In genomic region chr3:121469185-121469975, GRCm38 (mm10) we compare ENCODE assay signal across 8 mouse cellular contexts. TPM values are rescaled to one million over a fixed set of nuclear protein-coding genes. Genes with fewer than 3 reads are reported as not detected.
DNase-seq lines count a peak whose midpoint lies in the region; ATAC-seq and TF ChIP-seq lines count a peak whose summit lies in the region.

No protein-coding gene starts in this region.

- DNase-seq in heart, adult 11 months, result peak; percentile 92
- DNase-seq in heart, postnatal 36 days, result no peak
- DNase-seq in Muller cell, postnatal 12 days (ENCODE audit: inconsistent ontology term), result peak; percentile 94
- peak; percentile 52 for DNase-seq in stomach, postnatal 0 days (ENCODE audit: low spot score)
- no peak for DNase-seq in thymus, adult 2 months

- peaks cover 17% of the 10 kb centered on the region for H3K4me1 ChIP-seq in forebrain, embryonic 16.5 days (replicated peaks; ENCODE audit: control insufficient read depth, insufficient read depth, low read length)
- H3K4me1 ChIP-seq in intestine, embryonic 15.5 days (replicated peaks), result peaks cover 7% of the 10 kb centered on the region
- 0 out of 2 replicates have a peak, but pooled peaks cover 3% of the 10 kb centered on the region for H3K4me1 ChIP-seq in stomach, postnatal 0 days (replicated peaks; ENCODE audit: control insufficient read depth, insufficient read depth)
- H3K4me1 ChIP-seq in thymus, adult 2 months (replicated peaks; ENCODE audit: control insufficient read depth, insufficient read depth, low read length), result peaks cover 22% of the 10 kb centered on the region

- H3K27ac ChIP-seq in forebrain, embryonic 16.5 days (ENCODE audit: low read length), result no peak overlapping the region
- peak overlapping the region; percentile 78 for H3K27ac ChIP-seq in intestine, embryonic 15.5 days
- peak overlapping the region; percentile 86 for H3K27ac ChIP-seq in stomach, postnatal 0 days (replicated peaks)
- H3K27ac ChIP-seq in thymus, adult 2 months (ENCODE audit: control insufficient read depth, insufficient read depth, low read length), result no peak overlapping the region; the same call in 1 of the 2 replicates

- 5% methylated on average over 13 of the region's 13 CpGs for WGBS in forebrain, embryonic 16.5 days
- WGBS in intestine, embryonic 15.5 days, result 2% methylated on average over 13 of the region's 13 CpGs
- WGBS in stomach, postnatal 0 days, result 3% methylated on average over 13 of the region's 13 CpGs
- WGBS in thymus, adult 2 months, result 20% methylated on average over 13 of the region's 13 CpGs

- no peak overlapping the region for H3K4me3 ChIP-seq in forebrain, embryonic 16.5 days (replicated peaks; ENCODE audit: low read length)
- H3K4me3 ChIP-seq in intestine, embryonic 15.5 days (replicated peaks), result no peak overlapping the region
- no peak overlapping the region for H3K4me3 ChIP-seq in stomach, postnatal 0 days (ENCODE audit: low read depth, low read length)
- H3K4me3 ChIP-seq in thymus, adult 2 months (ENCODE audit: control insufficient read depth, insufficient read depth, low read length), result no peak overlapping the region

- no peak for TF ChIP-seq CTCF in stomach, postnatal 0 days (IDR thresholded peaks at IDR 0.05; ENCODE audit: low read depth)
- TF ChIP-seq CTCF in thymus, adult 2 months (IDR thresholded peaks at IDR 0.05; ENCODE audit: borderline replicate concordance, control insufficient read depth, extremely low read depth, insufficient read depth, low read length, poor library complexity), result no peak

- peak; percentile 75 for ATAC-seq in forebrain, embryonic 16.5 days
- ATAC-seq in intestine, embryonic 15.5 days, result peak; percentile 83
- ATAC-seq in megakaryocyte progenitor cell, adult 5-6 weeks (replicated peaks; ENCODE audit: poor library complexity), result peak; percentile 21
- ATAC-seq in stomach, postnatal 0 days (ENCODE audit: low FRiP score, low TSS enrichment), result peak; percentile 72

- no peaks in the 10 kb centered on the region for H3K36me3 ChIP-seq in forebrain, embryonic 16.5 days (ENCODE audit: control insufficient read depth, insufficient read depth)
- no peaks in the 10 kb centered on the region for H3K36me3 ChIP-seq in intestine, embryonic 15.5 days
- peaks cover 2% of the 10 kb centered on the region; the same call in 1 of the 2 replicates for H3K36me3 ChIP-seq in stomach, postnatal 0 days (ENCODE audit: control insufficient read depth, insufficient read depth, low read length)
- H3K36me3 ChIP-seq in thymus, adult 2 months (ENCODE audit: control insufficient read depth, insufficient read depth, low read length), result no peaks in the 10 kb centered on the region

- no peaks in the 10 kb centered on the region for H3K27me3 ChIP-seq in forebrain, embryonic 16.5 days (replicated peaks; ENCODE audit: control insufficient read depth, insufficient read depth, low read length)
- H3K27me3 ChIP-seq in intestine, embryonic 15.5 days (replicated peaks), result no peaks in the 10 kb centered on the region
- no peaks in the 10 kb centered on the region for H3K27me3 ChIP-seq in stomach, postnatal 0 days (ENCODE audit: control insufficient read depth, insufficient read depth, low read length)
- H3K27me3 ChIP-seq in thymus, adult 2 months (ENCODE audit: control insufficient read depth, insufficient read depth, low read length), result no peaks in the 10 kb centered on the region

- no peak for TF ChIP-seq EP300 in stomach, postnatal 0 days (optimal IDR thresholded peaks at IDR 0.05)

- H3K9me3 ChIP-seq in forebrain, embryonic 16.5 days (ENCODE audit: control insufficient read depth, low read length), result no peaks in the 10 kb centered on the region
- H3K9me3 ChIP-seq in intestine, embryonic 15.5 days, result no peaks in the 10 kb centered on the region
- H3K9me3 ChIP-seq in stomach, postnatal 0 days (ENCODE audit: control insufficient read depth, low read length), result no peaks in the 10 kb centered on the region

- H3K9ac ChIP-seq in forebrain, embryonic 16.5 days (replicated peaks; ENCODE audit: low read depth, low read length), result no peak overlapping the region
- H3K9ac ChIP-seq in intestine, embryonic 15.5 days, result peak overlapping the region; percentile 18; the same call in 1 of the 2 replicates
- no peak overlapping the region; the same call in 1 of the 2 replicates for H3K9ac ChIP-seq in stomach, postnatal 0 days (ENCODE audit: low read length)

- intact Hi-C loops in heart, postnatal 36 days (cut with DNase I), result no loop called here

- no peak overlapping the region for H3K4me2 ChIP-seq in forebrain, embryonic 16.5 days (ENCODE audit: low read length)
- peak overlapping the region; percentile 45 for H3K4me2 ChIP-seq in intestine, embryonic 15.5 days (replicated peaks)
- peak overlapping the region; percentile 35 for H3K4me2 ChIP-seq in stomach, postnatal 0 days (replicated peaks; ENCODE audit: low read depth)

- no peak for TF ChIP-seq POLR2A in thymus, adult 2 months (IDR thresholded peaks at IDR 0.05; ENCODE audit: control insufficient read depth, extremely low read depth, insufficient read depth, low read length, poor library complexity)

RNA-seq across cellular contexts. Expression of gene Cnn3, which starts 43.1 kb away (rescaled TPM):
- 10 to 100 TPM; 42.1 to 43.8 TPM for total RNA-seq in heart, postnatal 36 days (2021)
- polyA plus RNA-seq in forebrain, embryonic 16.5 days (2015; fragmentation: Nextera tagmentation; extraction: Ambion mirVana), result 554 and 700 TPM in 2 replicates
- 414 and 470 TPM in 2 replicates for polyA plus RNA-seq in intestine, embryonic 15.5 days (2015; fragmentation: Nextera tagmentation; extraction: Ambion mirVana)
- 38.8 and 43.0 TPM in 2 replicates for total RNA-seq in megakaryocyte progenitor cell, adult 5-6 weeks (2015)
- 21.2 and 28.5 TPM in 2 replicates for total RNA-seq in megakaryocyte progenitor cell, adult 5-6 weeks (2017)
- polyA plus RNA-seq in stomach, postnatal 0 days (2015; fragmentation: Nextera tagmentation; extraction: Ambion mirVana), result 280 and 301 TPM in 2 replicates
- 199 and 212 TPM in 2 replicates for polyA plus RNA-seq in thymus, adult 2 months (2012; rRNA removed)

Comparison
In these comparisons a context has a peak if more than half of its experiments do, and no peak if none do; other contexts are left out.
1. DNase-seq: peak in heart, adult 11 months (single experiment), Muller cell, postnatal 12 days (single experiment) and stomach, postnatal 0 days (single experiment); none in heart, postnatal 36 days (0 of 2) and thymus, adult 2 months (single experiment).
2. ATAC-seq: peak in every context shown above with its lines; median percentile 83 in intestine, embryonic 15.5 days; 75 in forebrain, embryonic 16.5 days; 72 in stomach, postnatal 0 days; 21 in megakaryocyte progenitor cell, adult 5-6 weeks.
3. H3K27ac ChIP-seq: peak in intestine, embryonic 15.5 days (single experiment) and stomach, postnatal 0 days (single experiment); none in forebrain, embryonic 16.5 days (single experiment) and thymus, adult 2 months (single experiment).